Mouse (Mus musculus): Measurements from ENCODE around the gene Ppp1cc.

- TF ChIP-seq POLR2A (IDR thresholded peaks at IDR 0.05; ENCODE audit: control insufficient read depth, extremely low read depth, insufficient read depth, low read length, poor library complexity): no peak
- no peak for TF ChIP-seq CTCF (IDR thresholded peaks at IDR 0.05; ENCODE audit: borderline replicate concordance, control insufficient read depth, extremely low read depth, insufficient read depth, low read length, poor library complexity)
Observed at GRCm38 (mm10) chr5:122189115-122189514, 31.0 kb downstream of the Ppp1cc start.

Measured in thymus, adult 2 months (tissue).